Mouse (Mus musculus) spleen, adult 2 months (tissue): ENCODE measurements around the gene Trp53i13.

Source experiments
- CTCF ChIP-seq: fragments of 200-500 bp; IDR thresholded peaks from 2 replicates; pipeline ENCODE4 v1.5.1; 2011; ENCODE audit warnings: mild to moderate bottlenecking, inconsistent platforms; ENCODE audit not compliant: insufficient read depth, insufficient read length, insufficient replicate concordance; ENCODE audit errors: extremely low read depth
- POLR2A ChIP-seq: fragments of 200-500 bp; IDR thresholded peaks from 2 replicates; pipeline ENCODE4 v1.6.1; 2011; ENCODE audit warnings: low read depth, low read length, inconsistent platforms

GRCm38 (mm10) chr11:77493512-77494343, 22.1 kb downstream of the Trp53i13 start, which contains the start of gene Git1:
- TF ChIP-seq CTCF (no peak), POLR2A (no peak)
